Mouse (Mus musculus) mesoderm, embryonic 11.5 days (tissue): ENCODE measurements around the gene Tnfrsf19.
A peak's percentile ranks its signal among the peaks of the same experiment; 100 is the strongest.

Experiments
- DNase-seq: peaks from one replicate; pipeline ENCODE4 v3.0.0-alpha.2; 2012; ENCODE audit warnings: low read depth, low spot score

Gene Tnfrsf19

DNA sequence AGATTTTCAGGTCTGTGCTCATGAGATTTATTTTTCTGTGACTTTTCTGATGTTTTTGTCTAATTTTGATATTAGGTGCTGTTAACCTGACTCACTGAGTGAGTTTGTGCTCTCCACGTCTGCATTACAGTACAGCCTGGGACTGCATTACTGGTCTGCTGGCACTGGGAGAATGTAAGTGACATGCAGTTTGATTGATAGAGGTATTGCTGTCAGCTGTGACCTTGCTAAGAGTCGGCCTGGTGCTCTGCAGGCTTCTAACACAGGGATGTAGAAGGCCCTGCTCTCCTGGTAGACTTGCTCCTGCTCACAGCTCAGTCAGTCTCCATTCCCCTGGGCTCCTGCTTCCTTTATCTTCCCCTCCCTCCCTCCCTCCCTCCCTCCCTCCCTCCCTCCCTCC is 25.3 kb downstream of the Tnfrsf19 start:
- no peak for DNase-seq

GRCm38 (mm10) chr14:61019880-61020279 is 26.4 kb downstream of the Tnfrsf19 start:
- DNase-seq = no peak

DNA sequence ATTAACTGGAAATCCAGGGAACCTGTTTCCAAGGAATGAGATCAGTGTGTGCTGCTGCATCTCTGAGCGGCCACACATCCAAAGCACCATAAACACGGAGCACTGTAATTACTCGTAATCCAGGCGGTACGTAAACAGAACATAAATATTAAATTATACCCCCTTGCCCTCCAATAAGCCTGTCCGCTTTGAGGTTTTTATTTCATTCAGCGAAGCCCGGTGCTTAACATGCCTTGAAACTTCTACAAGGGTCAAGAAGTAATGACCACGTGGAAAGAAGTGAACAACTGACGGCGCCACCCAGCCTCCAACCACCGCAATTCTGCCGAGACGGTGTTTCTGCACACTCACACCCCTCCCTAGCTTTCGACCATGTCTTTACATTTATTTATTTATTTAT is 31.7 kb downstream of the Tnfrsf19 start:
- DNase-seq = no peak

- DNase-seq = peak; percentile 89
Observed at GRCm38 (mm10) chr14:61012397-61012931, 33.8 kb downstream of the Tnfrsf19 start.

DNA sequence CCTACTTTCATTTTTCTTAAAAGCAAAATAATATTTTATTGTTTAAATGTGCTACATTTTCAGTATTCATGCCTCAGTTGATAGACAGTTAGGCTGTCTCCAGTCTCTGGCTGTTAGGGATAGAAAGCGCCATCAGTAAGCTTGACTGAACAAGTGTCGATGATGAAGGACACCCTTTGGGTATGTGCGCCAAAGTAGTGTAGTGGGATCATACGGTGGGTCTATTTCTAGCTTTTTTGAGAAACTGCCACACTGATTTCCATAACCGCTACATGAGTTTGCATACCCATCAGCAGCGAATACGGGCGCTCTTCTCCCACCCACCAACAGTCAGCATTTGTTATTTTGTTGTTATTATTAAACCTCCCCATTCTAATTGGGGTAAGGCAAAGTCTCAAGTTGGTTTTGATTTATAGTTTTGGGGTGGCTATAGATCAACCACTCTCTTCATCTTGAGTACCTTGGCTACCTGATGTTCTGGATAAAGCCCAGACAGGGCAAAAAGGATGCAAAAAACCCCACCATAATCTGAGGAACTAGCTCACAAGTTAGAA is 34.6 kb downstream of the Tnfrsf19 start:
- DNase-seq = no peak

GRCm38 (mm10) chr14:61005127-61005837 is 41.0 kb downstream of the Tnfrsf19 start:
- no peak for DNase-seq

DNA sequence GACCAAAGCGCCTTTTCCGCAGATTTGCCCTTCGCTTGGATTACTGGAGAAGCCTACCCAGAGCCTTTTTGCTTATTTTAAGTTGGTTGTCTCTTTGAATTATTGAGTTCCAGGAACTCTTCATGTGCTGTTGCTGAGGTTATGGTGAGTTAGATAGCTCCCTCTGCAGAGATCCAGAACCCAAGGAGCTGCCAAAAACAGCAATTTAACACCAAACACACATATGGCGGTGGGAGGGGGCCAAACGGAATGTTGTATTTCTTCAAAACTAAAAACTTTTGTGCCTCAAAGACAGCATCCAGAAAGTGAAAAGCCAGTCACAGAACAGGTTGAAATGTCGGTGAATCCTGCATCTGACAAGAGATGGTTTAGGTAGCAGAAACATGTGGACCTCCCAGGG is 42.6 kb downstream of the Tnfrsf19 start:
- no peak for DNase-seq

- DNase-seq = no peak
Observed at GRCm38 (mm10) chr14:61000072-61000471, 46.2 kb downstream of the Tnfrsf19 start.

DNA sequence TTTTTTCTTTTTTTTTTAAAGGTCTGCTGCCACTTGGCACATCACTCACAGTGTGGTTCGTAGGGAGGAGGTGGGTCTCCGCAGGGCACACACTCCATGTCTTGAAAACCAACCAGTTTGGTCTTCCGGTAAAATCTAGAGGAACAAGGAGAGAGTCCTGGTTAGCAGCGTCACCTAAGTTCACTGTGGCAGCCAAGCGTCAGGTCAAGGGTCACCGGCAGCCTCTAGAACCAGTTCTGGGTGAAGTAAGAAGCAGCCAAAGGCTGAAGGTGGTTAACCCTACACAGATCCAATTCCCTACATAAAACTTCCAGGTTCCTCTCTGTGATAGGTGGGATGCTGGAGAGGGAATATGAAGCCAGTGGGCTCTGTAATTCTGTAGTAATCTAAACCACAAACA is 49.7 kb downstream of the Tnfrsf19 start:
- DNase-seq = no peak

DNA sequence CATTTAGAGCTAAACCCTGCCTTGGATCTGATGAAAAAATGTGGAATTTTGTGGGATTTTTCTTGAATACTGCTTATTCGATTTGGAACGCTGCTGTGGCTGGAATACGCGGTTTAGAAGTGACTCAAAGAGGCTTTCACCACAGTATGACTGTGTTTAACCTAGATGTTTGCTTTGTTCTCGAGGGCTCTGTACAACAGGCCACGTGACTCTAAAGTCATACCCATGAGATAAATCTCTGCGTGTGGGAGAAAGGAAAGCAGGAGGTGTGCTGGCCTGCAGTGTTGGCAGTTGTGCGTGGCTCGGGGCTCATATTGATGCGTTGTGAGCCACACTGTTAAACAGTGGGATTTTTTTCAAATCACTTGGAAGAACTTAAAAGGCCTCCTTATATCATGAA is 52.8 kb downstream of the Tnfrsf19 start:
- DNase-seq = no peak

DNA sequence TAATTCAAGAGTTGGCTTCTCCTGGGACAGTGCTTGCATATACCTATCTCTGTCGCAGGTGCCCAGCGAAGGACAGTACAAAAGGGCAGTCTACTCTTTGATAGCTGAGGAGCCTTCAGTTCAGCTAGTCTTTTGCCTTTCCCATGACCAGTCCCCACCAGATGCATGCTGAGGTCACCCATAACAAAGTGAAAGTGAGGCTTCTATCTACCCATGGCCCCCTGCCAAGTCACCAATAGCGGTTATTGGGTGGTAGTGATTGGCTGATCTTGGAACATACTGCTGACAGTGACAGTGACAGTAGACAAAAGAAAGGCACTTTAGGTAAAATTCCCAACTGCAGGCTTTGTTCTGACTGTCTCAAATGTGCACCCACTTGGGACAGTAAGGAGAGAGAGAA is 53.2 kb downstream of the Tnfrsf19 start:
- DNase-seq = no peak

DNA sequence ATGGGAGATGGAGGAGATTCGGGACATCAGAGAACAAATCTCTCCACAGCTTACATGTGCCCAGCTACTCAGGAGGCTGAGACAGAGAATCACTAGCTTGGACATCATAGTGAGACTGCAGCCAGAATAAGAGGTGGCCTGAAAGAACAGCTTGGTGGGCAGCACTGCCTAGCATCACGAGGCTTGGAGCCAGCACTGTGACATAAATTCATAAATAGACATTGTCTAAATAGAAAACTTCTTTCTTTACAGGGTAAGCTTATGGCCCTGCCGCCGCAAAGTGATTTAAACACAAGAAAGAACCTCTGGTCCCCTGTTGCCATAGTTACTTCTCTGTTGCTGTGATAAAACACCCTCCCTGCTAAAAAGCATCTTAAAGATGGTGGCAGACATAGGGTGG is 54.1 kb downstream of the Tnfrsf19 start:
- DNase-seq = no peak

- no peak for DNase-seq
Observed at GRCm38 (mm10) chr14:60988228-60988627, 58.1 kb downstream of the Tnfrsf19 start.

DNA sequence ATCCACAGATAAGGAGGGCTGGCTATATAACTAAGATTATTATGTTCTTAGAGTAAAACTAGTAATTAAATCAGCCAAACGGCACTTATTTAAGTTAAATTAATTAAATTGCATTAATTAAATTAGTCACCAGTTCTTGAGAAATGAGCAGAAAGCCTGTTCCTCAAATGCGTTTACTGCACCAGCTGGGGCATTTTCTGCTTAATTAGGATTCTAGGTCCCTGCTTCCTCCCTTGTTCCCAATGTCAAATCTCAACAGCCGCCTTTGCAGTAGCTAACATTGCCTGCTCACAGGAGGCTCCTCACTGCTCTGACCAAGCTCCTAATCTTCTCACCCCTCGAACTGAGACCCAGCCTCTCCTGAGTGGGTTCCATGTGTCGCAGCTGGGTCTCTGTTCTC is 59.4 kb downstream of the Tnfrsf19 start:
- no peak for DNase-seq

DNA sequence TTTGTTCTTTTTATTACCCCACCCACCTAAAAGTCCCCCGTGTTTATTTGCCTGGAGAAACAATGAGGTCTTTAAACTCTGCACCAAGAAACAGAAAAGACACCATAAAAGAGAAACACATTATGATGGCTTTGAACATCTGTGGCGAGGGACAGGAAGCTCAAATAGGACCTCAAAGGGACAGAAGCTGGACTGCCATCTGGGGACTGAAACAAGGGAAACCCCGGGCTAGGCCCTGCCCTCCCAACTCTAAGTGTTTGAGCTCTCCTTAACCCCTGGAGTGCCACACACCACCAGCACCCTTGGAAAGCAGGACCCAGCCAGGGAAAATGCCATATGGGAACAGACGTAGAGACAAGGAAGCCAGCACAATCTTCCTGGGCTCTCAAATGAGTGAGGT is 61.2 kb downstream of the Tnfrsf19 start:
- DNase-seq = peak; percentile 34

GRCm38 (mm10) chr14:60984266-60984665 is 62.0 kb downstream of the Tnfrsf19 start:
- DNase-seq = no peak

GRCm38 (mm10) chr14:60982126-60982525 is 64.2 kb downstream of the Tnfrsf19 start:
- DNase-seq = no peak

- DNase-seq = no peak
Observed at GRCm38 (mm10) chr14:60980244-60980887, 65.9 kb downstream of the Tnfrsf19 start.

GRCm38 (mm10) chr14:60978129-60978528 is 68.2 kb downstream of the Tnfrsf19 start:
- peak; percentile 49 for DNase-seq

GRCm38 (mm10) chr14:60976231-60976630 is 70.1 kb downstream of the Tnfrsf19 start:
- no peak for DNase-seq

DNA sequence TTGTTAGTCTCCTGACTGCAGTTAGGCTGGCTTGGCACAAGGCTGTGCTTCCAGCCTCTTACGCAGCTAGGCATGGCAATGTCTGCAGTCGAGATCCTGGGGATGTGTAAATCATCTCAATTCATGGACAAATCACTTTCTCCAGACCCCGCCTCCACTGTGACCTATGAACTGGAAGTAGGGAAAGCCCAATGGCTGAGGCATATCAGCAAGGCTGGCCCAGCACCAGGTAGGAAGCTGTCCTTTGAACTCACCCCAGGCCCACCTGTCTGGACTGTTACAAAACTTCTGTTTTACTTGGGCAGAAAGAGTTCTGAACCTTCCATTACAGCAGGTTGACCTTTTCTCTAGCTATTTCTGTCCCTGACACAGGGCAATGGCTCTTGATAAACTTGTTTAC is 70.6 kb downstream of the Tnfrsf19 start:
- no peak for DNase-seq

GRCm38 (mm10) chr14:60970961-60971360 is 75.3 kb downstream of the Tnfrsf19 start:
- DNase-seq = no peak

DNA sequence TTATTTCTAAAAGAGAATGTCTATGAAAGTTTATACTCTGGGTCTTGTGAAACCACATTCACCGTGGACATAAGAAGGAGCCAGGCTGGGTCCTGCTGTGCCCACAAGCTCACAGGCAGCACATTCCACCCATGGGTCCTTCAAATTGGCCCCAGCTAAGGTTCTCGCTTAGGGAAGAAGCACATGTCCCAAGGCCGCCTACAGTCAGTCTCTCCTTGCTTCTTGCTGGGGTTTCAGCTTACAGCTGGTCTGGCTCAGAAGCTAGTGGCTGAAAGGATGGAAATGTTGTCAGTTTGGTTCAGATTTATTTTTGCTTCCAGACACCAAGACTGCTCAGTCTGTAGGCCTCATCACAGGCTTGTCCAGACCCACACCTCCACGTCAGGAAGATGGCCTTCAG is 80.2 kb downstream of the Tnfrsf19 start:
- DNase-seq = no peak
